Mouse (Mus musculus) right cerebral cortex, postnatal 14 days (tissue): ENCODE results near the gene Hdac7.

Experiments
- DNase-seq: peaks from one replicate; pipeline ENCODE4 v3.0.0; 2022

The Hdac7 gene

DNA sequence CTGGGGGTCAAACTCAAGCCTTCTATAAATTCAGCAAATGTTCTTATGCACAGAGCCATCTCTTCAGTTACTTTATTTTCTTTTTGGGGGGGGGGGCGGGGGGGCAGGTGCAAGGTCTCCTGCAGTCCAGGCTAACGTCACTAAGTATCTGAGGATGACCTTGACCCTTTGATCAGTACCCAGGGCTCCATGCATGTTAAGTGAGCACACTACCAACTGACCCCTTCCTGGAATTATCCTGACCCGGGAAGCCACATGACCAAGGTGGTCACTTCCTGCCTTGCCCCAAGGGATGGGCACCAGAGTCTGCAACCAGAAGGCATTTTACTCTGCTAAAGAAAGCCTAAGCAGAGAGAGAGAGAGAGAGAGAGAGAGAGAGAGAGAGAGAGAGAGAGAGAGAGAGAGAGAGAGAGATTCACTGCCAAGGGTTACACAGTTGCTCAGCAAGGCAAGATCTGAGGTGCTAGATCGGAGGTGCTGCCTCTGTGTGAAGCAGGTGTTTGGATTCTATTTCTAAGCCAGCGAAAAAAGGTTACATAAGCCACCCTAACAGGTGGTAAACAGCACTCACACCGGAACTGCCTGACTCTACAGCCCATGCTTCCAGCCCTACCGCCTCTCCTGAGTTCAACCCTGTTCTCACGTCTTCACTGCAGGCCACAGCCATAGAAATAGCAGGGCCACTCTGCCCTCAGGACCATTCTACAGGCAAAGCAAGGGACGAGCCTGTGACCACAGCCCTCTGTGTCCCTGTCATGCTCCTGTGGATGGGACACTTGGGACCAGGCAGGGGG, 80.8 kb downstream of the Hdac7 start:
- DNase-seq = no peak

GRCm38 (mm10) chr15:97762733-97763132, 81.6 kb downstream of the Hdac7 start:
- DNase-seq = no peak

DNA sequence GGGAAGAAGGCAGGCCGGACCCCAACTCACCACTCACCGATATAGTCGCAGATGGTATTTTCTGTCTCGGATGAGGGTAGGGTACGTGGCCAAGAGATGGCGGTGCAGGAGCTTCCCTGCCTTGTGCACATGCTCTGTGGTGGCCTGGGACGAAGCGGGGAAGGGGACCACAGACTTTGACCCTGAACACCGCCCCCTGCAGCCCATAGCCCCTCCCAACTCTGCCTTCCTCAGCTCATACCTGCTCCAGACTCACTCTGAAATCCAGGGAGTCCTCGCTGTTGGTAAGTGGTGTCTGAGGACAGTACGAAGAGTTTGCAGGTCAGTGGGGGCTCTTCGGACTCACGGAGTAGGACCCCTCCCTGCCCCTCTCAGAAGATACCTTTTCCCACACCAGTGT, 82.9 kb downstream of the Hdac7 start:
- DNase-seq = no peak

- no peak for DNase-seq
Measured at GRCm38 (mm10) chr15:97760952-97761351, 83.3 kb downstream of the Hdac7 start.

- peak; percentile 53 for DNase-seq
Measured at GRCm38 (mm10) chr15:97760006-97760405, 84.3 kb downstream of the Hdac7 start.

- DNase-seq = no peak
Measured at GRCm38 (mm10) chr15:97755361-97755760, 88.9 kb downstream of the Hdac7 start.

DNA sequence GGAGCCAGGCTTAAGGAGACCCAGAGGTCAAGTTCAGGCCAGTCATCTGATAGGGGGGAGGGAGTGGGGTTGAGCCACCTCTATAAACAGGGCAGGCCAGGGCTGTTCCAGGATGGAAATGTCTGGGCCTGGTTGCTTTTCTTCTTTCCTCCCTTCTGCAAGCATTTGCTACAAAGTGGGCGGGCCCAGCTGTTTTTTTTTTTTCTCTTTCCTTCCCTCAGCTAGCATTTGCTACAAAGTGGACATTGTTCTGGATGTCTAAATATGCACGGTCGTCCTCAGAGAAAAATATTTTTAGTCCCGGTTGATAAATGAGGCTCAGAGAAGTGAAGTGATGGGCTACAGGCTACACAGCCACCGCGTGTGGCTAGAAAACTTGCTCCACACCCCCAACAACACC, 89.8 kb downstream of the Hdac7 start:
- DNase-seq = no peak

- no peak for DNase-seq
Measured at GRCm38 (mm10) chr15:97752491-97752890, 91.8 kb downstream of the Hdac7 start.

GRCm38 (mm10) chr15:97751676-97752075, 92.6 kb downstream of the Hdac7 start:
- no peak for DNase-seq

DNA sequence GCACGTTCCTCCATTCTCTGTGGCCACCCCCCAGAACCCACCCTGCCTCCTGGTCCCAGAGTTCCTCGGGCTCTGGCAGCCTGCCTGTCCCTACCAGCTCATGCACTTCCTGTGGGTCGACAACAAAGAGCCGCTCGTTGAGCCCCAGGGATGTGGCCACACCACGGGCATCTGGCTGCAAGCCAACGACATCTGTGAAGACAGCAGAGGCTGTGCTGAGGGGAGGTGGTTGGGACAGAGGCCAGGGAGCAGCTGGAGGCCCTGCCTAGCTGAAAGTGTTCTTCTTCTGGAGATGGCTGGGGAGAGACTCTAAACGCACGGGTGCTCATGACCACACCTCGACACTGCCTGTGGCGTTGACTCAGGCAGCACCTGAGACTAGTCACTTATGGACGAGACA, 93.6 kb downstream of the Hdac7 start:
- peak; percentile 90 for DNase-seq

GRCm38 (mm10) chr15:97749841-97750240, 94.5 kb downstream of the Hdac7 start:
- no peak for DNase-seq

DNA sequence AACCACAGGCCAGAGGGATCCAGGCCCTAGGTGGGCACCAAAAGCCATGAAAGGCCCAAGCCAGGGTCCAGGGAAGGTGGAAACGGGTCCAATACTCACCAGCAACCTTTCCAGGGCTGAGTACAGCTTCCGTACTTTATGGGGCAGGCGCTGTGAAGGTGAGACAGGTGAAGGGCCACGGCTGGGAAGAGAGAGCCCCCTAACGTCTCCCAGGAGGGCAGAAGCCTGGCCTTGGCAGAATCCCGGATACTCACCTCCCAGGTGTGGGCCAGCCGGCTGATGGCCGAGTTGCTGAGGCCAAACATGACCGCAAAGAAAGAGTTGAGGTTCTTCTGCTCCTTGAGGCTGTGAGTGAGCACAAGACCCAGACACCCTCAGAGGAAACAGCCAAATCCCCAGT, 94.9 kb downstream of the Hdac7 start:
- no peak for DNase-seq

- no peak for DNase-seq
Measured at GRCm38 (mm10) chr15:97748964-97749363, 95.3 kb downstream of the Hdac7 start.

DNA sequence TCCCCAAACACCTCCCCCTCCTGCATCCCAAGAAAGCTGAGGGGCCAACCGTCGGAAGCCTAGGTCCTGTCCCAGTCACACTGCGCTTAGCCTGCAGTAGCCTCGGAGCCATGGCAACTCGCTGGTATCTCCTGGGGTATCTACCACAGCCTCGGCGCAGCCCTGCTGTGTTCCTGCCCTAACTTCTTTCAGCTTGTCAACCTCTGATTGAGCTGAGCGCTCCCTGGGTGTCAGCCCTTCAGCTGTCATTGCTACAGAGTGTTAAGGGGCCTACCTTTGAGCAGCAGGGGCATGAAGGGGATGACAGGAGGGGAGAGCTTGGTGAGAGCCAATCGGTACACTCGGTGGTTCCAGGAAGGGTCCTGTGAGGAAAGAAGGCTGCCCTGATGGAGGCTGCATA, 96.0 kb downstream of the Hdac7 start:
- DNase-seq = no peak

DNA sequence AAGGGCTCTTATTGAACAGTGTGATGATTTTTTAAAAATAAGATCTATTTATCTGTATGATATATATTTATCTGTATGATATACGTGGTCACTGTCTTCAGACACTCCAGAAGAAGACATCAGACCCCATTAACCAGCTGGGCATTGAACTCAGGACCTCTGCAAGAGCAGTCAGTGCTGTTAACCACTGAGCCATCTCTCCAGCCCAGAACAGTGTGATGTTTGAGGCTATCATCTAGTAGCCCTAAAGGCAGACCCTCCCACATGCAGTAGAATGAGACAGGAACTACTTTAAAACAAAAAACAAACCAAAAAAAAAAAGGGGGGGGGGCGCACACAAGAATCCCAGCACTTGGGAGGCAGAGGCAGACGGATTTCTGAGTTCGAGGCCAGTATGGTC, 96.8 kb downstream of the Hdac7 start:
- no peak for DNase-seq

DNA sequence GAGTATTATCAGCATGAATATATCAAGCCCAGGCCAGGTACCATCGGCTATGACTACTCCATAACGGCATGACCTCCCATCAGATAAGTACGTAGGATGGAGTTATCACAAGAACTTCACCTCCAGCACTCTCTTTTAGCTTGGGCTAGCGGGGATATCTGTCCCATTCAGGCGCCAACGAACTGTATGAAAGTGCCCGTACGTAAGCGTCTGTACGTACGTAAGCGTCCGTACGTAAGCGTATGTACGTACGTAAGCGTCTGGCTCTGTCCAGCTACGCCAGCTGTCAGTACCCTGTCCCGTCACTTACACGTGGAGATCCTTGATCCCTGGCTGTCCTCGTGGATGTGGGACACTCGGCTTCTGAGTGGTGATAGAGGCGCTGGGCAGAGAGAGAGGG, 97.6 kb downstream of the Hdac7 start:
- DNase-seq = no peak

- DNase-seq = no peak
Measured at GRCm38 (mm10) chr15:97746278-97746677, 98.0 kb downstream of the Hdac7 start.

DNA sequence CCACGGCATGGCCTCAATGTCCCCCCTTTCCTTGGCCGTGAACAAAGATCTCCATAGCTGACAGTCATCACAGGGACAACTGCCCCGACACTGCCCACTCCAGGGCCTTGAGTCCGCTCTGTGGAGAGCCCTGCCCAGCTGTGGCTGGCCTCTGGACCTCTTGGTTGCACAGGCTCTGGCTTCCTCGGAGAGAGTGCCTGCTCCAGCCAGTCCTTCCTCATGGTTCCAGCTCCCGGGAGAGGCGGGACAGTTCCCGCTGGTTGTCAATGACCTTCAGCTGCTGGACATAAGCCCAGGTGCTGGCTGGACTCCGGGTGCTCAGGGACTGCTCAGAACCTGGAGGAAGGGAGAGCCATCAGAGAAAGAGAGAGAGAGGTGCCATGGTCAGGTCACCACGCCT, 99.0 kb downstream of the Hdac7 start:
- no peak for DNase-seq

- DNase-seq = no peak
Measured at GRCm38 (mm10) chr15:97744930-97745329, 99.4 kb downstream of the Hdac7 start.

DNA sequence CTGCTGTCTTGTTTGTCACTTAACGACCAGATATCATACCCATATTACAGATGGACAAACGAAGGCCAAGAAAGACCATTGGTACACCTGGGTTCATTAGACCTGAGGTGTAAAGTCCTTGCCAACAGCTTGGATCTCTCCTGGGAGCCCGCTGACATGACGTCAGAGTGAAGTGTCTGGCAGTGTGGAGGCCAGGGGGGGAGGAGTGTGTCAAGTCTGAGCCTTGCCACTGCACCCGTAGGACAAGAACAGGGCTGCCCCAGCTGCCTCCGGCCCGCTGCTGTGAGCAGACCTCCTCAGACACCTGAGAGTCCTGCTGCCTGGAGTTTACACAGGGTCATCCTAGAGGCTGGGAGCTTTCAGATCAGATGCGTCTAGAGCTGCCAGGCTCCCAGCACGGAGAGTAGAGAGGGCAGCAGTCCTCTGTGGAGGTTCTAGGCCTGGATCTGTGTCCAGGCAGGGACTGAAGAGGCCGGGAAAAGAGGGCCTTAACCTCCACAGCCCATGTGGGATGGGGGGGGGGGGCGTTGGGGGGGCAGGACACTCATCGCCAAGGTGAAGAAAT, 100.3 kb downstream of the Hdac7 start:
- DNase-seq = no peak

DNA sequence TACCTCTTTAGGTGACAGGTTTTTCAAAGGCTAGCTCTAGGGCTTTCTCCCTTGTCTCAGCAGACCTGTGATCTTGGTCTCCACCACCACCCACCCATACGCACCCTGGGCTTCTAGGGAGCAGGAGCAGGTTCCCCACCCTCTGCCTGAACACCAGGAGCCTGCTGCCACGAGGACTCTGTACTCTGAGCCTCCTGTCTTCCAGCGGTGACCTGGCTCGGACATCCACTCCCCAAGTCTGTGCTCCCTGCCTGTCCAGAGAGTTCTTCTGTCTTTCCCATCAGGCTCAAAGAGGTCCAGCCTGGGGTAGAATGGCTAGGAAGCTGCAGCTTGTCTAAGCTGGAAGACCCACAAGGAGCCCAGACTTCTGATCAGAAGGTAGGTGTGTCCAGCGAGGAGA, 101.1 kb downstream of the Hdac7 start:
- no peak for DNase-seq
